Mouse (Mus musculus) lung, postnatal 0 days (tissue): ENCODE measurements around the gene Rhox3h.
"Not testable (repeated sequence)": the region's sequence is repeated elsewhere in the genome, so short reads cannot be mapped to it uniquely, and the experiment has no call there.

Experiments
- CTCF ChIP-seq: IDR thresholded peaks from 2 replicates; pipeline ENCODE4 v1.5.1; 2016; ENCODE audit warnings: antibody characterized with exemption, mild to moderate bottlenecking
- EP300 ChIP-seq: IDR thresholded peaks from 2 replicates; pipeline ENCODE4 v1.6.1; 2016; ENCODE audit warnings: antibody characterized with exemption, mild to moderate bottlenecking, control low read depth

GRCm38 (mm10) chrX:37673177-37673576 is 4.6 kb upstream of the Rhox3h start, which contains the start of gene Rhox2h:
- not testable (repeated sequence) for TF ChIP-seq CTCF, EP300
